Mouse (Mus musculus) myocyte (in vitro differentiated cells): Measurements from ENCODE around the gene Fam222b.

Experiments used
- CEBPB ChIP-seq: IDR thresholded peaks from 2 replicates; pipeline ENCODE4 v1.6.1; 2011; ENCODE audit warnings: mild to moderate bottlenecking, moderate library complexity; ENCODE audit not compliant: poor library complexity, insufficient read depth, severe bottlenecking
- E2F4 ChIP-seq: IDR thresholded peaks from one replicate; pipeline ENCODE4 v1.6.1; 2011; ENCODE audit warnings: mild to moderate bottlenecking, control low read depth, moderate library complexity; ENCODE audit not compliant: insufficient read depth
- MAX ChIP-seq: IDR thresholded peaks from one replicate; pipeline ENCODE4 v1.6.1; 2011; ENCODE audit warnings: low read depth, mild to moderate bottlenecking, control low read depth
- MYOD1 ChIP-seq, 3 experiments: IDR thresholded peaks; one replicate each; pipeline ENCODE4 v1.6.1; 2011; ENCODE audit warnings: control low read depth in 2 of 3, low read depth in 2 of 3, mild to moderate bottlenecking in 2 of 3, moderate library complexity in 1 of 3; ENCODE audit not compliant: insufficient read length in 2 of 3, control insufficient read depth in 1 of 3
- MYOG ChIP-seq, 3 experiments: IDR thresholded peaks; one replicate each; pipeline ENCODE4 v1.6.1; 2011; ENCODE audit warnings: control low read depth in 2 of 3, low read depth in 2 of 3, mild to moderate bottlenecking in 2 of 3; ENCODE audit not compliant: insufficient read length in 2 of 3, control insufficient read depth in 1 of 3, insufficient read depth in 1 of 3
- POLR2A ChIP-seq: IDR thresholded peaks from one replicate; pipeline ENCODE4 v1.6.1; 2011; ENCODE audit warnings: low read depth, mild to moderate bottlenecking, control low read depth, moderate library complexity; ENCODE audit not compliant: insufficient read length
- POLR2AphosphoS2 ChIP-seq: IDR thresholded peaks from one replicate; pipeline ENCODE4 v1.6.1; 2011; ENCODE audit warnings: low read depth, control low read depth; ENCODE audit not compliant: insufficient read length
- REST ChIP-seq: IDR thresholded peaks from one replicate; pipeline ENCODE4 v1.6.1; 2011; ENCODE audit warnings: mild to moderate bottlenecking, control low read depth, moderate library complexity; ENCODE audit not compliant: insufficient read depth, insufficient read length
- SRF ChIP-seq: IDR thresholded peaks from one replicate; pipeline ENCODE4 v1.6.1; 2011; ENCODE audit warnings: low read depth; ENCODE audit not compliant: control insufficient read depth, insufficient read length
- TCF12 ChIP-seq: IDR thresholded peaks from one replicate; pipeline ENCODE4 v1.6.1; 2011; ENCODE audit warnings: mild to moderate bottlenecking, control low read depth; ENCODE audit not compliant: poor library complexity, insufficient read depth, severe bottlenecking
- USF1 ChIP-seq: IDR thresholded peaks from one replicate; pipeline ENCODE4 v1.6.1; 2011; ENCODE audit warnings: low read depth, mild to moderate bottlenecking, control low read depth, moderate library complexity

GRCm38 (mm10) chr11:78171328-78171727 lies 76.9 kb downstream of the Fam222b start:
- TF ChIP-seq SRF: no peak
- TF ChIP-seq E2F4: no peak
- TF ChIP-seq POLR2A: no peak
- no peak for TF ChIP-seq MAX
- no peak for TF ChIP-seq USF1
- no peak for TF ChIP-seq REST
- TF ChIP-seq POLR2AphosphoS2: no peak
- no peak for TF ChIP-seq MYOG (IDR thresholded peaks at IDR 0.05; ENCODE audit: control insufficient read depth in 1 of 3, insufficient read depth in 1 of 3, insufficient read length in 2 of 3, low read depth in 2 of 3)
- TF ChIP-seq TCF12: no peak
- TF ChIP-seq MYOD1 (IDR thresholded peaks at IDR 0.05; ENCODE audit: control insufficient read depth in 1 of 3, insufficient read length in 2 of 3, low read depth in 2 of 3): no peak
- no peak for TF ChIP-seq CEBPB
